Mouse (Mus musculus) forebrain, embryonic 13.5 days (tissue): ENCODE measurements around the gene Rhoa. TPM values are rescaled to one million over a fixed set of nuclear protein-coding genes. Genes with fewer than 3 reads are reported as not detected.

ENCODE experiments used
- ATAC-seq: fragments of 200-750 bp; cut with Nextera tagmentation; 2 replicates; pipeline ENCODE4 v1.8.0; 2017
- H3K27ac ChIP-seq: fragments of 300-500 bp; sonication (generic); 2 replicates; pipeline ENCODE4 v1.5.1; 2015; ENCODE audit warnings: inconsistent platforms, mild to moderate bottlenecking, moderate library complexity
- H3K27me3 ChIP-seq: fragments of 300-500 bp; sonication (generic); 2 replicates; pipeline ENCODE4 v1.6.1; 2015; ENCODE audit warnings: mild to moderate bottlenecking, inconsistent platforms
- H3K36me3 ChIP-seq: fragments of 300-500 bp; sonication (generic); 2 replicates; pipeline ENCODE4 v1.6.1; 2015; ENCODE audit warnings: mild to moderate bottlenecking, inconsistent platforms; ENCODE audit not compliant: poor library complexity, severe bottlenecking
- H3K4me1 ChIP-seq: fragments of 300-500 bp; sonication (generic); 2 replicates; pipeline ENCODE4 v1.6.1; 2015; ENCODE audit warnings: inconsistent platforms
- H3K4me2 ChIP-seq: fragments of 300-500 bp; sonication (generic); 2 replicates; pipeline ENCODE4 v1.6.1; 2015; ENCODE audit warnings: inconsistent platforms, mild to moderate bottlenecking, moderate library complexity
- H3K4me3 ChIP-seq: fragments of 300-500 bp; sonication (generic); 2 replicates; pipeline ENCODE4 v1.5.1; 2015; ENCODE audit warnings: mild to moderate bottlenecking, inconsistent platforms
- H3K9ac ChIP-seq: fragments of 300-500 bp; sonication (generic); 2 replicates; pipeline ENCODE4 v1.6.1; 2015; ENCODE audit warnings: mild to moderate bottlenecking, inconsistent platforms
- H3K9me3 ChIP-seq: fragments of 300-500 bp; sonication (generic); replicated peaks from 2 replicates; pipeline ENCODE4 v1.6.1; 2016; ENCODE audit warnings: inconsistent platforms
- WGBS: fragments of 180-500 bp; shearing (Covaris S2); methylation state at CpG from one replicate; pipeline ENCODE4 v1.1.7; 2015; 5-methylcytosine and 5-hydroxymethylcytosine counted together
- polyA plus RNA-seq: library from polyadenylated mRNA; unstranded; fragments of >200 nt; fragmentation: Nextera tagmentation; extraction: Ambion mirVana; gene quantifications from 2 replicates; pipeline ENCODE4 v1.2.1, GENCODE M21; 2015

The Rhoa gene
- polyA plus RNA-seq, 1 experiment from 2014 or later = 330 TPM

DNA sequence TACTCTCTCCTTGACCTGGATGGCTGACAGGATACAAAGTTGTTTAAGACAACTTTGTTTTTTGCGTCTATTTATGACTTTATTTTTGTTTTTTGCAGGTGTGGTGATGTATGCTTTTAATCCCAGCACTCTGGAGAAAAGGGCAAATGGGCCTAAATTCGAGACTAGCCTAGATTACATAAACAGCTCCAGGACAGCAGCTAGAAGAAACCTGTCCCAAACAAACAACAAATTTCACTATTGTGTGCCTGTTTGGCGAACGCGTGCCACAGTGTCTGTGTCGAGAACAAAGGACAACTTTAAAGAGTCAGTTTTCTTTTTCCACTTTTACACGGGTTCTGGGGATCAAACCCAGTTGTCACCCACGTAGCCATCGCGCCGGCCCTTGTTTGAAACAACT, 41.1 kb downstream of the Rhoa start:
- peak overlapping the region; percentile 94 for H3K9ac ChIP-seq
- H3K9me3 ChIP-seq = no peaks in the 10 kb centered on the region
- peaks cover 29% of the 10 kb centered on the region for H3K4me1 ChIP-seq
- H3K27ac ChIP-seq = peak overlapping the region; percentile 92
- H3K4me2 ChIP-seq = peak overlapping the region; percentile 81
- peaks cover 24% of the 10 kb centered on the region for H3K36me3 ChIP-seq
- H3K27me3 ChIP-seq = no peaks in the 10 kb centered on the region
- H3K4me3 ChIP-seq = peak overlapping the region; percentile 95
- ATAC-seq = no peak
- WGBS = 7% methylated on average over 11 of the region's 11 CpGs

DNA sequence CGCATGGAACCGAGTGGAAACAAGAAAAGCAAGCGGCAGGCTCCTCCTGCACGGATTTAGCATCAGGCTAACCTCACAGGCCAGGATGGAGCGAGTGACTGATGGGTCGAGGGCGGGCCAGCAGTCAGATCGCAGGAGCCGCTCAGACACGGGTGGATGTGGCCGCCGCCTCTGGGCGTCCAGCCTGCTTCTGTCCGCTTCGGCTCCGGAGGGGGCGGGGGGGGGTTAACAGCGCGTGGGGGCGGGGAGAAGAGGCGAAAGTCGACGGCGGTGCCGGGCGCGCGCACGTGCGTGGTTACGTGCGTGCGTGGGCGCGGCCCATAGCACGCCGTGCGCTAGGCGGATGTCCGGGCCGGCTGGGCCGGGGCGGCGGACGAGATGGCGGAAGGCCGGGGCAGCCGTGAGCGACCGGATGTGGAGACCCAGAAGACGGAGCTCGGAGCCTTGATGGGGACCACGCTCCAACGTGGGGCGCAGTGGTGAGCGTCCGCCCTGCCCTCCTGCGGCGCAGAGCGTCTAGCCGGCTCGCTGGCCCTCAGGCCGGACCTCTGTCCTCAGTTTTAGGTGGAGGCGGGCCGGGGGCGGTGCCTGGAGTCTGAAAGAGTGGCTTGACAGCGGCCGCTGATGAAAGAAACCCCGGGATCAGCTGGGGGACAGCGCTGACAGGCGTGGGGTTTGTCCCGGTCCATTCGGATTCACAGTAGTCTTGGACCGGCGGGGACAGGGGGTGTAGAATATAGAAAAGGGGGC, 41.8 kb downstream of the Rhoa start, which contains the start of gene Usp4:
Gene Usp4 (plus strand): TSS at position 314 of the 750 bp plus-strand sequence.
- H3K4me1 ChIP-seq = peaks cover 29% of the 10 kb centered on the region
- peak; percentile 96 for ATAC-seq
- WGBS = 0% methylated on average over 72 of the region's 75 CpGs

DNA sequence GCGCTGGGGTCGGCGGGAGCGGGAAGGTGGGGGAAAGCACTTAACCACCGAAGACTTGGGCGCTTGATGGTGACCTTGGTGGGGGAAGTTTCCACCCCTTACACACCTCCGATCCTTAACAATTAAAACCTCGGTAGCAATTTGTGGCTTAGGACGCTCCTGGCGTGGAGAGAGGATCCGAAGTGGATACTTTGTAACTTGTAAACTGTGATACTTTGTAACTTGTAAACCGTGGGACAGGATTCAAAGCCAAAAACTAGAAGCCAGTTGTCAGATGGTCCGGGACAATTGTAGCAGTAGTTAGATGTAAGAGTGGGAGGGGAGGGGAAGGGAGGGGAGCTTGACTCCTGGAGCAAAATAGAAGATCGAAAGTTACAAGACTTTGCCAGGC, 42.4 kb downstream of the Rhoa start:
- H3K9ac ChIP-seq = peak overlapping the region; percentile 94
- peaks cover 29% of the 10 kb centered on the region for H3K4me1 ChIP-seq
- peak overlapping the region; percentile 81 for H3K4me2 ChIP-seq
- peak overlapping the region; percentile 95 for H3K4me3 ChIP-seq
- peak overlapping the region; percentile 92; the same call in 1 of the 2 replicates for H3K27ac ChIP-seq
- H3K36me3 ChIP-seq = peaks cover 36% of the 10 kb centered on the region
- H3K27me3 ChIP-seq = no peaks in the 10 kb centered on the region
- WGBS = 9% methylated on average over 14 of the region's 14 CpGs
- no peak; the same call in 1 of the 2 replicates for ATAC-seq
- H3K9me3 ChIP-seq = no peaks in the 10 kb centered on the region

More for the DNA sequence above, 41.8 kb downstream of the Rhoa start, which contains the start of gene Usp4:
- peaks cover 31% of the 10 kb centered on the region for H3K36me3 ChIP-seq
- H3K27ac ChIP-seq = peak within 1 kb of the TSS; percentile 92
- H3K9ac ChIP-seq = peak within 1 kb of the TSS; percentile 94
- H3K27me3 ChIP-seq = no peaks in the 10 kb centered on the region
- H3K4me3 ChIP-seq = peak within 1 kb of the TSS; percentile 95
- peak within 1 kb of the TSS; percentile 81 for H3K4me2 ChIP-seq
- H3K9me3 ChIP-seq = no peaks in the 10 kb centered on the region

DNA sequence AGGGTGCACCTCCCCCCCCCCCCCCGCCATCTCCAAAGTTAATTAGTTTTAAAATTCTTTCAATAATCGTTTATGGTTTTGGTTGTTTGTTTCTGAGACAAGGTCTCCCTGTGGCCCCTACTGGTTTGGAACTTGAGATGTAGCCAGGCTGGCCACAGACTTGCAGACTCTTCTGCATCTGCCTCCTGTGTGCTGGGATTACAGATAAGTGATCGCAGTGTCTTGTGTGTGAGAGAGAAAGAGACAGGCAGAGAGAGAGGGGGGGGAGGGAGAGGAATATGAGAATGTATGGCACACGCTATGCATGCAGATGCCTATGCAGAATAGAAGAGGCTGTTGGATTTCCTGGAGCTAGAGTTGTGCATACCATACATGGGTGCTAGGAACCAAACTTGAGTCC, 43.8 kb downstream of the Rhoa start:
- Histone ChIP-seq H3K4me2 (no peak overlapping the region), H3K4me3 (no peak overlapping the region), H3K4me1 (peaks cover 29% of the 10 kb centered on the region), H3K27me3 (no peaks in the 10 kb centered on the region), H3K9ac (no peak overlapping the region), H3K27ac (no peak overlapping the region), H3K9me3 (no peaks in the 10 kb centered on the region), H3K36me3 (peaks cover 51% of the 10 kb centered on the region)
- 91% methylated on average over 4 of the region's 4 CpGs for WGBS
- no peak for ATAC-seq

DNA sequence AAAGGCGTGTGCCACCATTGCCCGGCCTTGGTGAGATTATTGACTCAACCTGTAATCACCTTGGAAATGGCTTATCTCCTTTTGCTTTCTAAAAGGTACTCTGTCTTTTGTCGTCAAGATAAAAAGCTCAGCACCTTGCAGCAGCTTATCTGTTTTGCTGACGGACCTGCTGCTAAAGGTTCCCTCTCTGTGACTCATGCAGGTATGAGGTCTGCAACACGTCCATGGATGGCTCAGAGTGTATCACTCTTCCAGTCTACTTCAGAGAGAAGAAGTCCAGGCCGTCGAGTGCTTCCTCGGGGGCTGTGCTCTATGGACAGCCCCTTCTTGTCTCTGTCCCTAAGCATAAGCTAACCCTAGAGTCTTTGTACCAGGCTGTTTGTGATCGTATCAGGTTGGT, 72.3 kb downstream of the Rhoa start:
- Histone ChIP-seq H3K9me3 (no peaks in the 10 kb centered on the region), H3K27me3 (no peaks in the 10 kb centered on the region), H3K27ac (no peak overlapping the region), H3K36me3 (peaks cover 97% of the 10 kb centered on the region), H3K4me2 (no peak overlapping the region), H3K4me3 (no peak overlapping the region), H3K4me1 (no peaks in the 10 kb centered on the region), H3K9ac (no peak overlapping the region)
- 93% methylated on average over 9 of the region's 9 CpGs for WGBS
- ATAC-seq = no peak

DNA sequence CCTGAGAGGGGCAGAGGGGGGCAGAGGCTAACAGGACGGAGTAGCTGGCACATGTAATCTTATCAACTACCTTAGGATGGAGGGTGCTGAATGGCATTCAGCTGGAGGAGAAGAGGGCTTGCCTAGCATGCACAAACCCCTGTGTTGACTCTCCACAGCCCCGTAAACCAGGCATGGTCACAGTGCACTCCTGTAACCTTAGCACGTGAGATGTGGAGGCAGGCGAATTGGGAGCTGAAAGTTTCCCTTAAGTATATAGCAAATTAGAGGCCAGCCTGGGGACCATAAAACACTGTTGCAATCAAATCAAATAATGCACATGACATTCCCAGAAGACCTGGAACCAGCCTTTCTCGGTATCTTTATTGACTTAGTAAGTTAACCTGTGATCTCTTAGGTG, 72.8 kb downstream of the Rhoa start:
- WGBS = 95% methylated on average over 5 of the region's 5 CpGs
- Histone ChIP-seq H3K4me3 (no peak overlapping the region), H3K4me2 (no peak overlapping the region), H3K27me3 (no peaks in the 10 kb centered on the region), H3K27ac (no peak overlapping the region), H3K36me3 (peaks cover 97% of the 10 kb centered on the region), H3K4me1 (no peaks in the 10 kb centered on the region), H3K9ac (no peak overlapping the region), H3K9me3 (no peaks in the 10 kb centered on the region)
- no peak for ATAC-seq

DNA sequence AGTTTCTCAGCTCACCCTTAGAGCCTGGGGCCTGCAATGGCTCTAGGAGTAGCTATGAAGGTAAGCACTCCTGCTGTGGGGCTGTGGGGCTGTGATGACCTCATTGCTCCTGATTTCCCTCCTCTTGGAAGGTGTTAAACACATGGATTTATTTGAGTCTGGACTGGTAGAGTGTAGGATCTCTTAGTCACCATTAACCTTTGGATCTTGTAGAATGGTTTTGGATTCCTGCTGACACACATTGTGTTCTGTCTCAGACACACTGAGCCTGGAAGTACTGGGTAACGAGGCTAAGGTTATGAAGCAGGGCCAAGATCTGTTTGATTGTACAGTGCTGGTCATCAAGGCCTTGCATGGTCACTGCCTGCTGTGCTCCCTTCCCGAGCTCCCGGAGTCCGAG, 73.4 kb downstream of the Rhoa start:
- H3K4me3 ChIP-seq = no peak overlapping the region
- no peak overlapping the region for H3K9ac ChIP-seq
- no peaks in the 10 kb centered on the region for H3K27me3 ChIP-seq
- H3K4me2 ChIP-seq = no peak overlapping the region
- no peak for ATAC-seq
- peaks cover 97% of the 10 kb centered on the region for H3K36me3 ChIP-seq
- no peaks in the 10 kb centered on the region for H3K9me3 ChIP-seq
- no peak overlapping the region for H3K27ac ChIP-seq
- WGBS = 87% methylated on average over 4 of the region's 4 CpGs
- H3K4me1 ChIP-seq = no peaks in the 10 kb centered on the region

DNA sequence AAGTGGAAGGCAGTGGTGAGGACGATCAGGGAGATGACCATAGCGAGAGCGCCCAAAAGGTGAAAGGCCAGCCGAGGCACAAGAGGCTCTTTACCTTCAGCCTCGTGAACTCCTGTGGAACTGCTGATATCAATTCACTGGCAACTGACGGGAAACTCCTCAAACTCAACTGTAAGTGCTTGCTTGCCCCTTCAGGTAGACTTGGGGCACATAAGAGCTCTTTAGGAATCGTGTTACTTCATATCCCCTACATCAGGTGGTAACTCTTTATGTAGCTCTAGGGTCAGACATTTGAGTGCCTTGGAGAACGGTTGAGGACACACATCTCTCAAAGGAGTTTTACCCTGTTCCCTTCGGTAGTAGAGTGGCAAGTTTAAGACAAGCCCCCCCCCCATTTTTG, 75.5 kb downstream of the Rhoa start:
- Histone ChIP-seq H3K36me3 (peaks cover 99% of the 10 kb centered on the region), H3K4me3 (no peak overlapping the region), H3K27me3 (no peaks in the 10 kb centered on the region), H3K27ac (no peak overlapping the region), H3K9ac (no peak overlapping the region), H3K4me2 (no peak overlapping the region), H3K4me1 (no peaks in the 10 kb centered on the region), H3K9me3 (no peaks in the 10 kb centered on the region)
- no peak for ATAC-seq
- WGBS = 97% methylated on average over 9 of the region's 9 CpGs

DNA sequence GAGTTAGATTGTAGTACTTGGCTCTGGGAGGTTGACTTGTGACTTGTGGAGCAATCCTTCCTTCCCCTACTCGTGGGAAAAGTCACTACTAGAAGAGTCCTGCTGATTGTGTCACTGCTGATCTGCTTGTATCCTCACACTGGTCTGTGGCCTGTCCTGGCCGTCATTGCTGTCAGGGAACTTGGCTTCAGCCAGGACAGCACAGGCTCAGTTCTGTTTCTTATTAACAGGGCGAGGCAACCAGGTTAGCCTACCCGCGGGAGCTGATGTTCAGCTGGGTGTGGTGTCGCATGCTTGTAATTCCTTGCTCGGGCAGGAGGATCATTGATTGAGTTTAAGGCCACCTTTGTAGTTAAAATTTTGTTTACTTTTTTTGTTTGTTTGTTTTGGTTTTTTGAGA, 79.1 kb downstream of the Rhoa start:
- 88% methylated on average over 7 of the region's 7 CpGs for WGBS
- H3K4me3 ChIP-seq = no peak overlapping the region
- no peak overlapping the region for H3K27ac ChIP-seq
- no peak overlapping the region for H3K4me2 ChIP-seq
- ATAC-seq = no peak
- H3K9ac ChIP-seq = no peak overlapping the region
- H3K27me3 ChIP-seq = no peaks in the 10 kb centered on the region
- no peaks in the 10 kb centered on the region for H3K9me3 ChIP-seq
- no peaks in the 10 kb centered on the region for H3K4me1 ChIP-seq
- peaks cover 98% of the 10 kb centered on the region for H3K36me3 ChIP-seq

DNA sequence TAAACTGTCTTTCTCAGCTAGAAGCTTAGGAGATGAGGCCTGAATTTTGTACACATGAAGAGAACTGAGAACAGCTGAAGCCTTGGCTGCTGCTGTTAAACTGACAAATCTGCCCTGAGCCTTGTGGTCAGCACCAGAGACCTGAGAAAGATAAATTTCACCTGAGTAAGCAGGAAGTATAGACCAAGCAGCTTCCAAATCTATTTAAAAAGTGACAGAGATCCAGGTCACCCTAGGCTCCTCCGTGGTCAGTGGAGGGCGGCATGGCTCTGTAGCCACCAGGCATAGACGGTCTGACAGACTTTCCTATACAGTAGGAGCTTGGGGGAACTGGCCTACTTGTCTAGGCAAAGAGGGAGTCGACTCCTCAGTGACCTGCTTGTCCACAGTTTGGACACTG, 80.9 kb downstream of the Rhoa start:
- Histone ChIP-seq H3K4me2 (no peak overlapping the region), H3K9me3 (no peaks in the 10 kb centered on the region), H3K27me3 (no peaks in the 10 kb centered on the region), H3K4me3 (no peak overlapping the region), H3K36me3 (peaks cover 97% of the 10 kb centered on the region), H3K9ac (no peak overlapping the region), H3K4me1 (no peaks in the 10 kb centered on the region), H3K27ac (no peak overlapping the region)
- WGBS = 94% methylated on average over 4 of the region's 4 CpGs
- no peak for ATAC-seq
